Mouse (Mus musculus): ENCODE results near the gene Coq10b.
"Not testable (repeated sequence)": the region's sequence is repeated elsewhere in the genome, so short reads cannot be mapped to it uniquely, and the experiment has no call there.

The Coq10b gene

GRCm38 (mm10) chr1:55058383-55058782, 5.8 kb downstream of the Coq10b start:
- not testable (repeated sequence) for DNase-seq

- no peak for DNase-seq
Measured at GRCm38 (mm10) chr1:55061099-55061498, 8.5 kb downstream of the Coq10b start.

- DNase-seq: no peak
Measured at GRCm38 (mm10) chr1:55061772-55062171, 9.2 kb downstream of the Coq10b start.

GRCm38 (mm10) chr1:55072328-55072727, 19.8 kb downstream of the Coq10b start:
- DNase-seq: not testable (repeated sequence)

GRCm38 (mm10) chr1:55074757-55075156, 22.2 kb downstream of the Coq10b start:
- DNase-seq: peak; percentile 45

- DNase-seq: no peak
Measured at GRCm38 (mm10) chr1:55075652-55076394, 23.3 kb downstream of the Coq10b start.

GRCm38 (mm10) chr1:55076395-55076743, 23.8 kb downstream of the Coq10b start:
- no peak for DNase-seq

- no peak for DNase-seq
Measured at GRCm38 (mm10) chr1:55076849-55077516, 24.4 kb downstream of the Coq10b start.

GRCm38 (mm10) chr1:55079677-55080076, 27.1 kb downstream of the Coq10b start:
- DNase-seq: no peak

- no peak for DNase-seq
Measured at GRCm38 (mm10) chr1:55082106-55082505, 29.5 kb downstream of the Coq10b start.

- no peak for DNase-seq
Measured at GRCm38 (mm10) chr1:55085781-55086366, 33.3 kb downstream of the Coq10b start.

GRCm38 (mm10) chr1:55086868-55087400, 34.4 kb downstream of the Coq10b start:
- peak; percentile 55 for DNase-seq

- no peak for DNase-seq
Measured at GRCm38 (mm10) chr1:55087401-55087904, 34.9 kb downstream of the Coq10b start.

GRCm38 (mm10) chr1:55087932-55088610, 35.5 kb downstream of the Coq10b start, which contains the start of the genes Hspe1 and Hspd1:
Hspe1 (plus strand) TSS chr1:55088132.
Hspd1 (minus strand) TSS chr1:55088243.
- peak; percentile 99 for DNase-seq

- no peak for DNase-seq
Measured at GRCm38 (mm10) chr1:55088611-55089497, 36.3 kb downstream of the Coq10b start.

GRCm38 (mm10) chr1:55089498-55090064, 37.0 kb downstream of the Coq10b start:
- DNase-seq: no peak

- DNase-seq: no peak
Measured at GRCm38 (mm10) chr1:55092056-55092455, 39.5 kb downstream of the Coq10b start.

GRCm38 (mm10) chr1:55092469-55092868, 39.9 kb downstream of the Coq10b start:
- no peak for DNase-seq

GRCm38 (mm10) chr1:55106919-55107585, 54.5 kb downstream of the Coq10b start:
- DNase-seq: no peak

- DNase-seq: no peak
Measured at GRCm38 (mm10) chr1:55107644-55108043, 55.1 kb downstream of the Coq10b start.

- DNase-seq: no peak
Measured at GRCm38 (mm10) chr1:55108473-55108872, 55.9 kb downstream of the Coq10b start.

Measured in kidney, postnatal 10 days (tissue).